Mouse (Mus musculus) heart, postnatal 0 days (tissue): ENCODE data around the gene Slc25a39. TPM values are rescaled to one million over a fixed set of nuclear protein-coding genes. Genes with fewer than 3 reads are reported as not detected.

Experiments used
- ATAC-seq: fragments of 200-750 bp; cut with Nextera tagmentation; 2 replicates; pipeline ENCODE4 v1.8.0; 2017; ENCODE audit warnings: low read depth, moderate number of reproducible peaks, moderate library complexity; ENCODE audit not compliant: insufficient read depth
- DNase-seq: peaks from one replicate; pipeline ENCODE4 v3.0.0-alpha.2; 2016; ENCODE audit warnings: low spot score
- H3K27ac ChIP-seq: fragments of 300-500 bp; sonication (generic); 2 replicates; pipeline ENCODE4 v1.5.1; 2014; ENCODE audit warnings: low read depth, mild to moderate bottlenecking
- H3K27me3 ChIP-seq: fragments of 300-500 bp; sonication (generic); 2 replicates; pipeline ENCODE4 v1.6.1; 2014; ENCODE audit warnings: low read length, mixed read lengths; ENCODE audit not compliant: control insufficient read depth, insufficient read depth
- H3K36me3 ChIP-seq: fragments of 300-500 bp; sonication (generic); replicated peaks from 2 replicates; pipeline ENCODE4 v1.6.1; 2014; ENCODE audit warnings: low read length, mixed read lengths; ENCODE audit not compliant: control insufficient read depth, insufficient read depth
- H3K4me1 ChIP-seq: fragments of 300-500 bp; sonication (generic); 2 replicates; pipeline ENCODE4 v1.6.1; 2014; ENCODE audit warnings: antibody characterized with exemption; ENCODE audit not compliant: control insufficient read depth, insufficient read depth
- H3K4me2 ChIP-seq: fragments of 300-500 bp; sonication (generic); 2 replicates; pipeline ENCODE4 v1.6.1; 2014; ENCODE audit warnings: low read depth, mild to moderate bottlenecking, low read length, moderate library complexity
- H3K4me3 ChIP-seq: fragments of 300-500 bp; sonication (generic); 2 replicates; pipeline ENCODE4 v1.5.1; 2014; ENCODE audit warnings: low read depth, low read length
- H3K9ac ChIP-seq: fragments of 300-500 bp; sonication (generic); replicated peaks from 2 replicates; pipeline ENCODE4 v1.6.1; 2014; ENCODE audit warnings: low read depth, low read length, mixed read lengths
- H3K9me3 ChIP-seq: fragments of 300-500 bp; sonication (generic); replicated peaks from 2 replicates; pipeline ENCODE4 v1.6.1; 2016; ENCODE audit warnings: low read length; ENCODE audit not compliant: control insufficient read depth
- CTCF ChIP-seq: IDR thresholded peaks from 2 replicates; pipeline ENCODE4 v1.5.1; 2016; ENCODE audit warnings: antibody characterized with exemption, control low read depth, low read depth
- EP300 ChIP-seq: IDR thresholded peaks from 2 replicates; pipeline ENCODE4 v1.6.1; 2016; ENCODE audit warnings: antibody characterized with exemption, low read depth
- WGBS: fragments of 180-500 bp; shearing (Covaris S2); extraction: QIAGEN DNeasy Blood & Tissue Kit; methylation state at CpG from one replicate; pipeline ENCODE4 v1.1.7; 2014; 5-methylcytosine and 5-hydroxymethylcytosine counted together
- microRNA-seq: library from miRNA; unstranded; fragments of <30 nt; microRNA quantifications from one replicate; pipeline ENCODE4, GENCODE M21; 2016
- polyA plus RNA-seq: library from polyadenylated mRNA; unstranded; fragments of >200 nt; fragmentation: Nextera tagmentation; extraction: Ambion mirVana; gene quantifications from 2 replicates; pipeline ENCODE4 v1.2.1, GENCODE M21; 2015
- total RNA-seq: library from RNA; depleted of rRNA; stranded (reverse); fragments of >200 nt; gene quantifications from 2 replicates; pipeline ENCODE4 v1.2.3, GENCODE M21; 2014; ENCODE audit warnings: low replicate concordance; rRNA removed

Slc25a39 gene
- total and polyA plus RNA-seq, 2 experiments from 2014 or later: 267 to 281 TPM

GRCm38 (mm10) chr11:102356190-102356589 is 51.6 kb downstream of the Slc25a39 start:
- Histone ChIP-seq H3K27ac (no peak overlapping the region), H3K27me3 (peaks cover 41% of the 10 kb centered on the region)

DNA sequence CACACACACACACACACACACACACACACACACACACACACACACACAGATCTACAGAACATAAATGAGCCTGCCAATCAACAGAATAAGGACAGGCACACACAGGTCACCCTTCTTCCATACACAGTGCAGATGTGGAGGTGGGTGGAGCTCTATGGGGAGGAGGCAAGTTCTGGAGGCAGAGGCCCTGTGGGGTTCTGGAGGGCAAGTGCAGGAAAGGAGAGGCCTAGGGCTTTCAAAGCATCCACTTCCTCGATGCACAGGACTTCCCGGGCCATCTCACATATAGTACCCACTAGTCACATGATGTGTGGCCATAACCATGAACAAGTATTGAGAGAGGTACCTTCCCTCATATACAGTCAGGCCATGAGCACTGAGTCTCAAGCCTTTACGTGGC is 52.2 kb downstream of the Slc25a39 start:
- peaks cover 45% of the 10 kb centered on the region for H3K27me3 ChIP-seq
- no peak overlapping the region for H3K4me2 ChIP-seq
- no peak for DNase-seq
- H3K27ac ChIP-seq: no peak overlapping the region
- no peak overlapping the region for H3K9ac ChIP-seq
- no peaks in the 10 kb centered on the region for H3K9me3 ChIP-seq
- TF ChIP-seq EP300 (no peak), CTCF (no peak)
- no peaks in the 10 kb centered on the region for H3K36me3 ChIP-seq
- ATAC-seq: no peak
- H3K4me1 ChIP-seq: no peaks in the 10 kb centered on the region
- H3K4me3 ChIP-seq: no peak overlapping the region
- WGBS: 66% methylated on average over 3 of the region's 3 CpGs

More at GRCm38 (mm10) chr11:102356190-102356589, 51.6 kb downstream of the Slc25a39 start:
- no peaks in the 10 kb centered on the region for H3K36me3 ChIP-seq
- no peak for ATAC-seq
- H3K9me3 ChIP-seq: no peaks in the 10 kb centered on the region
- H3K4me1 ChIP-seq: no peaks in the 10 kb centered on the region
- no peak overlapping the region for H3K4me3 ChIP-seq
- no peak overlapping the region for H3K4me2 ChIP-seq
- TF ChIP-seq CTCF: no peak
- no peak for TF ChIP-seq EP300
- H3K9ac ChIP-seq: no peak overlapping the region
- 72% methylated on average over 12 of the region's 12 CpGs for WGBS
- DNase-seq: no peak

GRCm38 (mm10) chr11:102353021-102353431 is 54.7 kb downstream of the Slc25a39 start:
- 37% methylated on average over 8 of the region's 8 CpGs for whole genome bisulfite sequencing

More at GRCm38 (mm10) chr11:102353021-102353431, 54.7 kb downstream of the Slc25a39 start:
- Histone ChIP-seq H3K27me3 (peaks cover 32% of the 10 kb centered on the region), H3K4me1 (no peaks in the 10 kb centered on the region), H3K9ac (no peak overlapping the region), H3K9me3 (no peaks in the 10 kb centered on the region), H3K27ac (no peak overlapping the region), H3K4me2 (no peak overlapping the region), H3K36me3 (no peaks in the 10 kb centered on the region), H3K4me3 (no peak overlapping the region)
- DNase-seq: no peak
- no peak for ATAC-seq
- TF ChIP-seq CTCF: no peak
- no peak for TF ChIP-seq EP300

Small RNAs within 50 kb of the gene (microRNA-seq; reads per million reads assigned to microRNA genes)
- gene Mir6930: not detected

Other genes with a start within 250 kb of the Slc25a39 start
- 36.0 and 41.4 TPM in 2 replicates for gene Lsm12, start 222.7 kb downstream of the Slc25a39 start, total RNA-seq
- gene Lsm12, start 222.7 kb downstream of the Slc25a39 start, polyA plus RNA-seq: 90.1 and 92.7 TPM in 2 replicates
- 47.9 and 55.5 TPM in 2 replicates for gene G6pc3, start 218.3 kb downstream of the Slc25a39 start, total RNA-seq
- 18.7 and 20.0 TPM in 2 replicates for gene G6pc3, start 218.3 kb downstream of the Slc25a39 start, polyA plus RNA-seq
- 194 and 287 TPM in 2 replicates for gene Hdac5, start 177.8 kb downstream of the Slc25a39 start, total RNA-seq
- gene Hdac5, start 177.8 kb downstream of the Slc25a39 start, polyA plus RNA-seq: 51.4 and 67.2 TPM in 2 replicates
- 3.9 and 5.6 TPM in 2 replicates for gene BC030867, start 159.1 kb downstream of the Slc25a39 start, total RNA-seq
- 2.2 and 2.9 TPM in 2 replicates for gene BC030867, start 159.1 kb downstream of the Slc25a39 start, polyA plus RNA-seq
- 0.99 and 1.2 TPM in 2 replicates for gene Asb16, start 139.2 kb downstream of the Slc25a39 start, total RNA-seq
- 0.07 TPM in 2 replicates for gene Asb16, start 139.2 kb downstream of the Slc25a39 start, polyA plus RNA-seq
- 57.4 and 61.7 TPM in 2 replicates for gene Tmub2, start 123.0 kb downstream of the Slc25a39 start, total RNA-seq
- 29.8 and 30.1 TPM in 2 replicates for gene Tmub2, start 123.0 kb downstream of the Slc25a39 start, polyA plus RNA-seq
- gene Atxn7l3, start 111.3 kb downstream of the Slc25a39 start, total RNA-seq: 32.5 and 36.2 TPM in 2 replicates
- gene Atxn7l3, start 111.3 kb downstream of the Slc25a39 start, polyA plus RNA-seq: 5.2 and 5.4 TPM in 2 replicates
- gene Ubtf, start 88.2 kb downstream of the Slc25a39 start, total RNA-seq: 30.8 and 34.5 TPM in 2 replicates
- gene Ubtf, start 88.2 kb downstream of the Slc25a39 start, polyA plus RNA-seq: 36.5 and 42.5 TPM in 2 replicates
- gene Slc4a1, start 41.7 kb downstream of the Slc25a39 start, total RNA-seq: 1.9 and 7.5 TPM in 2 replicates
- 1.3 and 3.1 TPM in 2 replicates for gene Slc4a1, start 41.7 kb downstream of the Slc25a39 start, polyA plus RNA-seq
- 12.5 TPM in 1 of 2 replicates, not detected in the other for gene Rundc3a, start 14.5 kb downstream of the Slc25a39 start, total RNA-seq
- 0.74 and 0.92 TPM in 2 replicates for gene Rundc3a, start 14.5 kb downstream of the Slc25a39 start, polyA plus RNA-seq
- gene Grn, start 22.4 kb upstream of the Slc25a39 start, total RNA-seq: 134 and 162 TPM in 2 replicates
- gene Grn, start 22.4 kb upstream of the Slc25a39 start, polyA plus RNA-seq: 174 and 176 TPM in 2 replicates
- 40.8 and 58.6 TPM in 2 replicates for gene Fam171a2, start 39.7 kb upstream of the Slc25a39 start, total RNA-seq
- 1.7 and 1.8 TPM in 2 replicates for gene Fam171a2, start 39.7 kb upstream of the Slc25a39 start, polyA plus RNA-seq
- 4.3 and 4.8 TPM in 2 replicates for gene Itga2b, start 62.2 kb upstream of the Slc25a39 start, total RNA-seq
- gene Itga2b, start 62.2 kb upstream of the Slc25a39 start, polyA plus RNA-seq: 5.4 and 5.6 TPM in 2 replicates
- gene Gpatch8, start 148.4 kb upstream of the Slc25a39 start, total RNA-seq: 13.5 and 40.8 TPM in 2 replicates
- gene Gpatch8, start 148.4 kb upstream of the Slc25a39 start, polyA plus RNA-seq: 23.2 and 25.8 TPM in 2 replicates
- gene Gm11627, start 171.5 kb upstream of the Slc25a39 start, total RNA-seq: 7.9 TPM in 1 of 2 replicates, not detected in the other
- 9.2 and 12.0 TPM in 2 replicates for gene Gm11627, start 171.5 kb upstream of the Slc25a39 start, polyA plus RNA-seq
- 38.1 and 47.1 TPM in 2 replicates for gene Fzd2, start 196.4 kb upstream of the Slc25a39 start, total RNA-seq
- gene Fzd2, start 196.4 kb upstream of the Slc25a39 start, polyA plus RNA-seq: 6.5 and 7.0 TPM in 2 replicates